Mouse (Mus musculus) cortical plate, adult 2 months (tissue): ENCODE measurements around the gene Sh3bp4.

Source experiments
- CTCF ChIP-seq: fragments of 200-500 bp; IDR thresholded peaks from 2 replicates; pipeline ENCODE4 v1.5.1; 2011; ENCODE audit warnings: mild to moderate bottlenecking, control low read depth, low read length; ENCODE audit not compliant: insufficient read depth; ENCODE audit errors: extremely low read depth
- POLR2A ChIP-seq: fragments of 200-500 bp; IDR thresholded peaks from 2 replicates; pipeline ENCODE4 v1.6.1; 2011; ENCODE audit warnings: mild to moderate bottlenecking, low read length, control low read depth; ENCODE audit not compliant: insufficient read depth; ENCODE audit errors: extremely low read depth

- TF ChIP-seq CTCF (no peak), POLR2A (no peak)
Measured at GRCm38 (mm10) chr1:89045403-89045802, 24.8 kb upstream of the Sh3bp4 start.
